Mouse (Mus musculus) inflammation-experienced regulatory T-cells, adult 16 weeks (primary cell): ENCODE measurements around the gene Olfr1294. TPM values are rescaled to one million over a fixed set of nuclear protein-coding genes. Genes with fewer than 3 reads are reported as not detected.

ENCODE experiments used
- polyA plus RNA-seq: library from polyadenylated mRNA; unstranded; fragments of 100-300 nt; shearing (Covaris generic); gene quantifications from one replicate; pipeline ENCODE4 v1.2.1, GENCODE M21; 2017

Gene Olfr1294
- not detected for polyA plus RNA-seq

DNA sequence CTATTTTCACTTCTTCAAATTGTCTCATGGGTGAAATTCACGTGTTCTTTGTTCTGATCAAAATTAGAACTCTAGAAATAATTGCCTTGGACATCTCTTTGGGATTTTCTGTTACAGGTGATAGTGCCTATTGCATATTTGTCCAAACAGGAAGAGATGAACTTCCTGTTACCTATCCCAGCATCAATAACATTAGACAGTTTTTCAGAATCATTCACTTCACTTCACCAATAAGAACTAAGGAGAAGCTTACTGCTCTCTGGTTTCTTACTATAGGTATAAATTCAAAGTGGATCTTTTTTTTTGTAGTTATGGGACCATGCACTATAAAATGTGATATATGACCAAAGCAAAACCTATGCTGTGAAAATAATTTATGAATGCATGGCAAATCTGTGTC lies at the start of gene Olfr1294:
Gene Olfr1294 (minus strand): TSS at position 101 of the 400 bp plus-strand sequence.

DNA sequence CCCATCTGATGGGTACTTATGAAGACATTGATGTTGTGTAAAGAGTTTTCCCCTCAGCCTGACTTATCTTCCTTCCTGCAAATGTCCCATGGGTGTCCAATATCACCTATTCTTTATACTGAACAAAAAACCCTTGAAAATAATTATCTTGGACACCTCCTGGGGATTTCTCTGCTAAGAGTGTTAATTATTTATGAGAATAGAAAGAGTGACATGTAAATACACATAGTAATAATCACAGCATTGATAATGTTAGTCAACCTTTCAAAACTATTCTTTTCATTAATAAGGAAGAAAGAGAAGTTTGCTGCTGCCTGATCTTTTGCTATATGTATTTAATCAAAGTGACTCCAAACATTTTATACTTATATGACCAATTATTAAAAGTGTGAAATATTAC lies 29.5 kb upstream of the Olfr1294 start, which contains the start of gene Olfr1295:
Gene Olfr1295 (minus strand): TSS at position 101 of the 400 bp plus-strand sequence.

DNA sequence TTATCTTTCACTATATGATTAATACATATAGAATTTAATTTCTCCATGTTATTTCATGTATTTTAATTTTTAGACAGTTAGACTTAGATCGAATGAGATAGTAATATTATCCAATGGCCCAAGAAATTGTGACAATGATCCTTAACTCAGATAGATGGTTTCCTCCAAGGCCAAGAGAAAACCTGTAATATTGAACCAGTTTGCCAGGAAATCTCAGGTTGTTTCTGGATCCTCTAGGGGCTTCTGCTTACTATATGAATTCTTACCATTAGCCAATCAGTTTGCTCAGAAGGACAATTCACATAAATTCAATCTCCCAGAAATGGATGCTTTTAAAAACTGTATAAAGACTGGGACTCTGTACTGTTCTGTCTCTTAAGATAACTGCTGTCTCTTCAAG lies 15.2 kb downstream of the Olfr1294 start, which contains the start of gene Olfr1293-ps:
Gene Olfr1293-ps (plus strand): TSS at position 301 of the 400 bp plus-strand sequence.

DNA sequence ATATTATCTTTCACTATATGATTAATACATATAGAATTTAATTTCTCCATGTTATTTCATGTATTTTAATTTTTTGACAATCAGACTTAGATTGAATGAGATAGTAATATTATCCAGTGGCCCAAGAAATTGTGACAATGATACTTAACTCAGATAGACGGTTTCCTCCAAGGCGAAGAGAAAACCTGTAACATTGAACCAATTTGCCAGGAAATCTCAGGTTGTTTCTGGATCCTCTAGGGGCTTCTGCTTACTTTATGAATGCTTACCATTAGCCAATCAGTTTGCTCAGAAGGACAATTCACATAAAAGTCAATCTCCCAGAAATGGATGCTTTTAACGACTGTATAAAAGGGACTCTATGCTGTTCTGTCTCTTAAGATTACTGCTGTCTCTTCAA lies 43.2 kb downstream of the Olfr1294 start, which contains the start of gene Olfr1291-ps1:
Gene Olfr1291-ps1 (plus strand): TSS at position 301 of the 400 bp plus-strand sequence.

DNA sequence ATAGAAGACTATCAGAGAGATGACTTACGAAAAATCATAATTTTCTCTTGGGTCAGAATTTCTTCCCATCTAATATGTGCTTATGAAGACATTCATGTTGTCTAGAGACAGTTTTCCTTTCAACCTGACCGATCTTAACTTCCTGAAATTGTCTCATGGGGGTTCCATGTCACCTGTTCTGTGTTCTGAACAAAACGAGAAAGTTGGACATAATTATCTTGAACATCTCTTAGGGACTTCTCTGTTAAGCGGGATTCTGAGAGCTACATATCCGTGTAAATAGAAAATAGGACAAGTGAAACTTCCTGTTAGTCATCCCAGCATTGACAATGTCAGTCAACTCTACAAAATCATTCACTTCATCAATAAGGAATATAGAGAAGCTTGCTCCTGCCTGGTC lies 46.4 kb downstream of the Olfr1294 start, which contains the start of gene Olfr1290:
Gene Olfr1290 (minus strand): TSS at position 101 of the 400 bp plus-strand sequence.

Other genes with a start within 250 kb of the Olfr1294 start
- not detected for gene Olfr1279, start 239.7 kb downstream of the Olfr1294 start, polyA plus RNA-seq
- not detected for gene Olfr1280, start 226.3 kb downstream of the Olfr1294 start, polyA plus RNA-seq
- gene Olfr1281, start 213.8 kb downstream of the Olfr1294 start, polyA plus RNA-seq, result not detected
- gene Olfr1282, start 204.2 kb downstream of the Olfr1294 start, polyA plus RNA-seq, result not detected
- not detected for gene Olfr1283, start 173.5 kb downstream of the Olfr1294 start, polyA plus RNA-seq
- not detected for gene Olfr1284, start 164.8 kb downstream of the Olfr1294 start, polyA plus RNA-seq
- gene Olfr1286, start 117.2 kb downstream of the Olfr1294 start, polyA plus RNA-seq, result not detected
- gene Olfr1287, start 91.1 kb downstream of the Olfr1294 start, polyA plus RNA-seq, result not detected
- gene Olfr1288, start 66.2 kb downstream of the Olfr1294 start, polyA plus RNA-seq, result not detected
- not detected for gene Olfr1289, start 59.5 kb downstream of the Olfr1294 start, polyA plus RNA-seq
- not detected for gene Olfr1290, start 46.5 kb downstream of the Olfr1294 start, polyA plus RNA-seq
- gene Olfr1291-ps1, start 43.1 kb downstream of the Olfr1294 start, polyA plus RNA-seq, result not detected
- not detected for gene Olfr1293-ps, start 15.1 kb downstream of the Olfr1294 start, polyA plus RNA-seq
- not detected for gene Olfr1295, start 29.4 kb upstream of the Olfr1294 start, polyA plus RNA-seq
- not detected for gene Olfr1297, start 86.2 kb upstream of the Olfr1294 start, polyA plus RNA-seq
- not detected for gene Olfr1298, start 108.9 kb upstream of the Olfr1294 start, polyA plus RNA-seq
- not detected for gene Olfr1299, start 121.1 kb upstream of the Olfr1294 start, polyA plus RNA-seq
- gene Olfr1301, start 210.7 kb upstream of the Olfr1294 start, polyA plus RNA-seq, result not detected
- gene Olfr1302, start 237.1 kb upstream of the Olfr1294 start, polyA plus RNA-seq, result not detected